Mouse (Mus musculus) lung, postnatal 14 days (tissue): ENCODE measurements around the gene Zfp956.
"Not testable (repeated sequence)": the region's sequence is repeated elsewhere in the genome, so short reads cannot be mapped to it uniquely, and the experiment has no call there.

Experiments used
- DNase-seq: peaks from one replicate; pipeline ENCODE4 v3.0.0; 2021

Gene Zfp956

GRCm38 (mm10) chr6:47953191-47953726 lies at the start of gene Zfp956:
Gene Zfp956, plus strand, starts transcription at chr6:47953390.
- DNase-seq: peak; percentile 94

GRCm38 (mm10) chr6:47903587-47903986 lies 49.6 kb upstream of the Zfp956 start:
- DNase-seq: no peak

DNA sequence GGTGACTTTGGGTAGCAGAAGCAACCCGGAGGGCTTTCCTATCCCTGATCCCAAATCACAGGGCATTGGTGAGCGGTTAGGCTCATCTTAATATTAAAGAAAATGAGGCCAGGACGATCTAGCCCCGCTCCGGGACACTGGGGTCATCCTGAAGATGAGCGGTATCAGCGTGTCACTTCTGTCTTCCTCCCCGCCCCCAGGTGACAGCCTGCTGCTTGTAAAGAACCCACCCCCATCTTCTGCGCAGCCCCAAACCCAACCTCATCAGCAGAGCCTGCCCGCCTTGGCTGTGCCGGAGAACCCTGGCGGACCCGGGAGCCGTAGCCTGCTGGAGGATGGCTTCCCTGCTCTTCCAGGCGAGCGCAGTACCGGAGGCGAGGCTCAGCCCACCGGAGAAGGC lies 48.8 kb upstream of the Zfp956 start:
- DNase-seq: no peak

- DNase-seq: no peak
Measured at GRCm38 (mm10) chr6:47904917-47905695, 48.1 kb upstream of the Zfp956 start.

DNA sequence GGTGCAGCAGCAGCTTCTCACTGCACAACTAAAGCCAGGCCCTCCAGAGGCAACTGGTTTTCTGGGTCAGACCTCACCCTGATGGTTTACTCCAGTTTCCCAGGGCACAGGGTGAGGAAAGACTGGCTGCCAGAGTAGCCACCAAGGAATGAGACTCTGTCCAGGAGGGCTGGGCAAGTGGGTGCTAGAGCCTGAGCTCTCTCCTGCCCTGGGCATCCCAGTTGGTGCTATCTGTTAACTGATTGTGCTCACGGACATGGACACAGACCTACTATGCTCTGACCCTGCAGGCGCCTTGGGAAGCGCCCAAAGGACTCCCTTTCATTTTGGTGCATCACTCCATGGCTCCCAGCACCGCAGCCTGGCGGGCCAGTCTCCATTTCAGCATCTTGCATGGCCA lies 46.9 kb upstream of the Zfp956 start:
- no peak for DNase-seq

GRCm38 (mm10) chr6:47909007-47909406 lies 44.2 kb upstream of the Zfp956 start:
- DNase-seq: no peak

GRCm38 (mm10) chr6:47911650-47912049 lies 41.5 kb upstream of the Zfp956 start:
- no peak for DNase-seq

DNA sequence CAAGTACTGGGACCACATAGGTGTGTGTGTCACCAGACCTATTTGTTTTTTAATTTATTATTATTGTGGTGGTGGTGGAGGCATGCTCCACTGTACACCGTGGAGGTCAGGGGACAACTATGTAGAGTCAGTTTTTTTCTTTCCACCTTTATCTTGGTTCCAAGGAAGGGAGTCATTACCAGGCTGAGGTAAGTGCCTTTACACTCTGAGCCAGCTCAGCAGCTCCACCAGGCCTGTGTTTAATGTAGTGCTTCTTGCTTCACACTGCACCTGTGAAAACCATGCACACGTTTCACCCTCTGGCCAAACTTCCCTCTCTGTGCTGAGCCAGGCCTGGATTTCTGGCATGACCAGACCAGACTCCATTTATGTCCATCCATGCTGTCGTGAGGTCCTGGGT lies 40.2 kb upstream of the Zfp956 start:
- no peak for DNase-seq

DNA sequence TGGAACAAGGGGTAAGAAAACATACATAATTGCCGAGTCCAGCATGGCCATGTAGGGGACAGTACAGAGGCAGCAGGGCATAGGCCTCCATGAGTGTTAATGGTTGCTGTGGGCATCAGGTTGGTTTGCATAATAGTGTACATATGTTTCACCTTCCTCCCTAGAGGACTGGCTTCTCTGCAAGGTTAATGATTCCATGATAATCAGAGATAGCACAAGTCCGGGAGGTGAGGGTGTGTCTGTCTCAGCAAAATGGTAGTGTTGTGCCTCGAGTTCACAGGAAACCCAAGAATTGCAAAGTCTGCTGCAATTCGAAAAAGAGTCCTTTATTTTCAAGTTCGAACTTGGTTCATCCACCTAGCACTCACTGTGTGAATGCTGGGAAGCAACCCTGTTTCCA lies 36.1 kb upstream of the Zfp956 start:
- DNase-seq: no peak

DNA sequence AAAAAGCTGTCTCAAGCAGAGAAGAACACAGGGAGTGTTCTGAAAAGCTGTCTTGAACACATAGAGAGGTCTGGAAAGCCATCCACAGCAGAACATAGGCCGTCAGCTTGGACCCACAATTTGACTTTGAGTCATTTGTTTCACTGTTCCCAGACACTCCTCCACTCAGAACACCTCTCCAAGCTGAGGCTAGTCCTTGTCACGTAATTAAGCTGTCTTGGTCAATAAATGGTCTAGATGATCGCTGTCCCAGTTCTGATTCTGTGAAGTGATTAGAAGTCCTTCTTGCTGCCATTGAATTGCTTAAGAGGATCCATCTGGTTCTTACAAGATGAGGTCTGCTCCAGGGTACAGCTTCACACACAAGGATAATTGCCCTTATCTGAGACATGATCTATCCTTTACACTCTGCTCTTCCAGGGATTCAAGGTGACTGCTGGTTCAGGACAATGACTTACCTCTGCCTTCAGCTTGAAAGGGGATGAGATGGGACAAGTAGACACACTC lies 34.4 kb upstream of the Zfp956 start:
- no peak for DNase-seq

GRCm38 (mm10) chr6:47919646-47920446 lies 33.3 kb upstream of the Zfp956 start:
- DNase-seq: no peak

DNA sequence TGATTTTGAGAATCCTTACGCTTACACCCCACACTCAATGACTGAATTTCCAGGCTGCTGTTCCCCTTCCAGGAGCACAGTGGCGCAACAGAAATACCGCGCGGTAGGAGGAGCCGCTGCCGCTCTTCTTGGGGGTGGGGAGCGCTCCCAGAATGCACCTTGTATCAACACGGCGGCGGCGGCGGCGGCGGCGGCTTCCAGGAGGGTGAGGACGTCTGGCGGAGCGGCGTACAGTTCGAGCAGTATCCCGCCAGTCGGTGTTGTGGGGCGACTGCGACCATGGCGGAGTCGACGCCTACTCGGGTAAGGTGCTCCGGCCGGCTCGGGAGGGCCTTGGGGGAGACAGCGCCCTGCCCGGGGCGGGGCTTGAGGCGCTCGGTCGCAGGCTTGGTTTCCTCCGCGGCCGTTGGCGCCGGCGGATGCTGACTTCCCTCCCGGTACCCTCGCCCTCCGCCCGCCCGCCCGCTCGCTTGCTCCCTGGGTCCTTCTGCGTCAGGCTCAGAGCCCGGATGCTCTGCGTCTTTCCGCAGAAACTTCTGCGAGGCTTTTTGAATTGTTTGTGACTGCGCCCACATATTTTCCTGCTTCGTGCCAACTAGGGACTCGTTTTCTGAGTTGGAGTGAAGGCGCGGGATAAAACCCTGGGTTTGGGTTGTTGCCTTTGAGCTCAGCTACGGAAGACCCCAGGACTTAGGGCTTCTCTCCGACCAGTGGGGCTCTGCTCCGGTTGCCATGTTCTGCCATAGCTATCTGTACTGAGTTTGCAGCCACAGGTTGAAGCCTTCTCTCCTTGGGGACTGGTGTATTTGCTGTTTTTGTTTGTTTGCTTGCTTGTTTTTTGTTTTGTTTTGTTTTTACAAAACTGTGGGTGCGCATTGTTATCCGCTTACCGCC lies 32.5 kb upstream of the Zfp956 start, which contains the start of gene Zfp212:
TSS of gene Zfp212 (plus strand) at position 30 of the 894 bp plus-strand sequence.
- DNase-seq: peak; percentile 88

GRCm38 (mm10) chr6:47942461-47942860 lies 10.7 kb upstream of the Zfp956 start:
- no peak for DNase-seq

GRCm38 (mm10) chr6:47943021-47943691 lies 10.0 kb upstream of the Zfp956 start:
- peak; percentile 77 for DNase-seq

DNA sequence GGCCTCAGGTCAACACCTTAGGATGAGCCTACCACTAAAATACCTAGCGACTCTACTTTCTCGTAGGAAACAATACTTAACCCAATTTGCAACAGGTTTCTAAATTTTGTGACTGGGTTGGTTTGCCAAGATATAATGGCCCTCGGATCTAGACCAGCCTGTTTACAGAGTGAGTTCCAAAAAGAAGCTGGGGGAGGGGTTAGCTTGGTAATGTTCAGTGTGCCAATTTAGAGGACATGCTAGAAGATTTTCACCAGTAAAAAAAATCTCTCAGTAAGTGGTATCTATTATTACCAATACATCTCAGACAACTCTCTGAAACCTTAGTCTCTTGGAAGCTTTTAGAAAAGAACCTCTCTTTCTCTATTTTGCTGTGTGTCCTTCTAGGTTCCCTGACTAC lies 9.5 kb upstream of the Zfp956 start:
- no peak for DNase-seq

- DNase-seq: no peak
Measured at GRCm38 (mm10) chr6:47947388-47947787, 5.8 kb upstream of the Zfp956 start.

GRCm38 (mm10) chr6:47954425-47954824 lies 1.2 kb downstream of the Zfp956 start:
- DNase-seq: no peak

GRCm38 (mm10) chr6:47957816-47958215 lies 4.6 kb downstream of the Zfp956 start:
- DNase-seq: no peak

DNA sequence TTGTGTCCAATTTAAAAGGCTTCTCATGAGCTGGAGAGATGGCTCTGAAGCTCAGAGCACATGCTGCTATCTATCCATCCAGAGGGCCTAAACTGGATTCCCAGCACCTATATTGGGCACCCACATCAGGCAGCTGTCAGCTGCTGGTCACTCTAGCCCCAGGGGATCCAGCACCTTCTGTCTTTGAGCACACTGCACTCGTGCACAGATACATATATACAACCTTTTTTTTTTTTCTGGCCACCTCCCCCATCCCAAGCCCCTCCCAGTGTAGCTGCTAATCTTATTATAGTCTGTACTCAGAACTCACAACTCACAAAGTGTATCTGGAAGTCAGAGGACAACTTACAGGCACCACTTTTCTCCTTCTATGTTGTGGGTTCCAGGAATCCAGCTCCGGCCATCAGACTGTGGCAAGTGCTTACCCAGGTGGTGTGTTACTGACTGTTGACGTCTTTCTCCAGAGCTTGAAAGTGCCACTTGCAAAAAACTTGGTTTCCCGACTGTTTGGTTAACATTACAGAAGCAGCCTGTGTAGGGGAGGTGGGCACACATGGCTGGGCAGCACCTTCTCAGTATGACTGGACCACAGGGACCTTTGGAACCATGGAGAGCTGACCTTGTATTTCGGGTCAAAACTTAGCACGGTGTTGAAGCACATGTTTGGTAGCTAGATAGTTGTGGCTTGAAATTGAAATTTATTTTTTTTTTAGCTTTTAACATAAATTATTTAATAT lies 7.7 kb downstream of the Zfp956 start:
- no peak for DNase-seq

GRCm38 (mm10) chr6:47963051-47963450 lies 9.9 kb downstream of the Zfp956 start:
- DNase-seq: no peak

DNA sequence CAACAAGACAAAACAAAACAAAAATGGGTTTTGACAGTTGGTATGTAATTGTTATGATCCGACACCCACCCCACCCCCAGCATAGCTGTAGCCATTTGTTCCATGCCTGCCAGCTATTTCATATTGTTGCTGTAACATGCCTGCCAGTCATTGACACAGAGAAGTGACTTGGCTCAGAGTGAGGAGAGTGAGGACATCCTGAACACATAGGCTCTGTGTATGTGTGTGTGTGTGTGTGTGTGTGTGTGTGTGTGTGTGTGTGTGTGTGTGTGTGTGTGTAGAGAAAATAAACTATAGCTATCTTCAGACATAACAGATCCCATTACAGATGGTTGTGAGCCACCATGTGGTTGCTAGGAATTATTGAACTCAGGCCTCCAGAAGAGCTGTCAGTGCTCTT lies 15.0 kb downstream of the Zfp956 start:
- not testable (repeated sequence) for DNase-seq
